Mouse (Mus musculus): ENCODE data around the gene Ift43.

Gene Ift43

DNA sequence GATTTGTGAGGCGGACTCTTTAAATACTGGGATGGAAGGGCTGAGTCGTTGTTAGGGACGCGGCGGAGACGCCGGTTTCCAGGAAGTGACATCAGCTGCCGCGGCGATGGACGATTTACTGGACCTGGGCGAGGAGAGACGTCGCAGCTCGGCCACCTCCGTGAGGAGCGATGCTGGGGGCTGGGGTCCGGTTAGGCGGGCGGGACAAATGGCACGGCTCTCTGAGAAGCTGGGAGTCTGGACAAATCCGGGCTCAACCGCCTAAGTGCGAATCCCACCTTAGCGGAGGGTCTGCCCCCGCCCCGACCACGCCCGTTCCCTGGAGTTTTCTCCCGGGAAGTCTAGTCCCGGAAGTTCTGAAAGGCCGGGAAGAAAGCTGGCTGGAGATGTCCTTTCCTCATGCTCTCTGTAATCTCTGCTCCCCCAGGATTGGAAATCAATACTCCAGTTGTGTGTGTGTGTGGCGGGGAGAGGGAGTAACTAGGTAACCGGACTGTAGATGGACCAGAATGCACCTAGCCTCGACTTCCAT lies at the start of gene Ift43:
Ift43 (plus strand) TSS at position 61 of the 532 bp plus-strand sequence.
- peak; percentile 91 for DNase-seq

DNA sequence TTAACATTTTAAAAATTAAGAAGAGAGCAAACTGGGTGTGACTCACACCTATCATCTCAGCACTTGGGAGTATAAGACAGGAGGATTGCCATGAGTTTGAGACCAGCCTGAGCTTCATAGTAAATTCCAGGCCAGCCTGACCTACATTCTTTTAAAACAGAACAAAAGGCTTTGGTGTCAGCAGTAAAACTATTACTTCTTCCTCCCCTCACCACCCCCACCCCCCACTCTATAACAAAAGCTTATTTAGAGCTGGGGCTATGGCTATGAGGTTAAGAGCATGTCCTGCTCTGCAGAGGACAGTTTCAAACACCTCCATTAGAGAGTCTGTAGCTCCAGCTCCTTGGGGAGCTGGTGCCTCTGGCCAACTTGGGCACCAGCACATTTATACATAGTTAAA lies 46.8 kb upstream of the Ift43 start:
- no peak for DNase-seq

DNA sequence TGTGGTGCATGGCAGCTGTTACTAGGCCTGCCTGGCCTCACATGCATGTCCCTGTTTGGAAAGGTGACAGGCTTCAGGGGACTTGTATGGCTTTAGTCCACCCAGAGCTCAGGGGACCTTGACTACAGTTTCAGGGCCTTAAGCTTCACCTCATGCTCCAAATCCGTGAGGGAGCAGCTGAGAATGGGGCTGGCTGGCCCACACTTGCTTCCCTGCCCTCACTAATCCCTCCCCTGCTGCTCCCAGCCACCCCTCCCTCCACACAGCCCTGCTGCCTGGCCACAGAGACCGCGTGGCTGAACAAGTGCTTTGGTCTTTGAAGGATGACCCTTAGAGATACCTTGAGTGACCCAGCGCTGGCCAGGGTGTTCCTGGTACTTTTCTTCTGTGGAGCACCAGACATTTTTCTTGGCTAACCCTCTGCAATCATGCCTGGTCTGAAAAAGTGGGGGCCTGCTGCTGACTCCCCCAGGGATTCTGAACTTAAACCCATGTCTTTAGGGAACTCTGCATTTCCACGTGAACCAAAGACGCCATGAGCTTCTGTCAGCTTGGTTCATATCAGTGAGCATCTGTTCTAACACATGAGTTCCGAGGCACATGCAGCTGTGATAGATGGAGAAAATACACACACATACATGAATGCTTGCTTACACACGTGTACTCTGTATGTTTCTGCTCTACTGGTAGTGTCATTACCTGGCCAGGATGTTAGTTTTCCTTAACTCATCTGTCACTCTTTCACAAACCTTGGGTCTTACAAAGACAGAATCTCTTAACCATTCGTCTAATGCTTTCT lies 45.8 kb upstream of the Ift43 start:
- DNase-seq = no peak

DNA sequence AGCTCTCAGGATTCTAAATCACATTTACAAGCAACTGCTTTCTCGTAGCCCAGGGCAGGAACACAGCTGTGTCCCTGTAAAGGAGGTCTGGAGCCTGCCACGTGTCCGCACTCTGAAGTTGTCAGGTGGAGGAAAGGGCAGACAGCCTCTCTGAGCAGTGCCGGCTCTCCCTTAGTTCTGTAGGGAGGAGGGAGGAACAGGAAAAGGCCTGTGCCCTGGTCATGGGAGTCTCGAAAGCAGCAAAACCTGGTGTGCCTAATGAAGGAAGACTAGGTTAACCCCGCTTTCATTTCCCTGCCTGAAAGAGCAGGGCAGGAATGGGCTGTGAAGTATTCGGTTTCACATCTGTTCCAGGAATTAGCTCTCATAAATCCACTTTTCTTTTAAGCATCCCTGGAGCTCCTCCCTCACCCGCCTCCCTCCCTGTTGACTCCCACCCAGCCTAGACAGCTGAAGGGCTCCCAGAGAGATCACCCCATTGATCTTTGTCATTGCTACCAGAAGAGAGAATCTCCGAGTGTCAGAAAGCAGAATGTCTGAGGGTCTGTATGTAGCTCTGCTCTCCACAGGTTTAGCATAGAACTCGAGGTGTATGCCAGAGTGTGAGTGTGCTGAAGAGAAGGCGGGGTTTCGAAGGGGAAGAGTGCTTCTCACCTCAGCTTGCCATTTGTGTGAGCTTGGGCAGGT lies 45.0 kb upstream of the Ift43 start:
- no peak for DNase-seq

DNA sequence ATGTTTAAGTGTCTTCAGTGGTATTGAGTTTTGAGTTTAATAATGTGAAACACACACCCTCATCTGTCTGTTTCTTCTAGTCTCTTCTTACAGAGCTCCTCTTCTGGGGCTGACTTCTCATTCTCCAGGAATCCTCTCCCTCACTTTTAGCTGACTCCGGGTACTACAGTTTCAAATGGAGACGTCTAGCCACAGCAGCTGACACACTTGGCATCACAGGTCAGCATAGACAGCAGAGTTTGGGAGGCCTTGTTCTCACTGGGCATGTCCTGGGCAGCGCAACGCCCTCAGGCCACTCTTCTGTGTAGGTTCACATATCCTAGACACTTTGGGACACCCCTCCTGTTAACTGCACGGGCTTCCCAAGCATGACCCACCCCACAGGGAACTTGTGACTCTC lies 43.3 kb upstream of the Ift43 start:
- DNase-seq = no peak

DNA sequence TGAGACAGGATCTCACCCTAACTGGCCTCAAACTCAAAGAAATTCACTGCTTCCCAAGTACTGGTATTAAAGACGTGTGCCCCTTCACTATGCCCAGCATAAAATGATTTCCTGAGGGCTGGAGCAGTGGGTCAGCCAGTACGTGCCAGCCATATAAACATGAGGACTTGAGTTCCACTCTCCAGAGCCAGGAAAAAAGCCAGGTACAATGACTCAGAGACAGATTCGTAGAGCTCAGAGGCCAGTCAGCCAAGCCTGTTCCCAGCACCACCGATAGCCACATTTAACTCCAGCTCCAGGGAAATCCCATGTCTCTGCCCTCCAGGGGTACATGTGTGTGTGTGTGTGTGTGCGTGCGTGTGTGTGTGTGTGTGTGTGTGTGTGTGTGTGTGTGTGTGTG lies 42.6 kb upstream of the Ift43 start:
- no peak for DNase-seq

DNA sequence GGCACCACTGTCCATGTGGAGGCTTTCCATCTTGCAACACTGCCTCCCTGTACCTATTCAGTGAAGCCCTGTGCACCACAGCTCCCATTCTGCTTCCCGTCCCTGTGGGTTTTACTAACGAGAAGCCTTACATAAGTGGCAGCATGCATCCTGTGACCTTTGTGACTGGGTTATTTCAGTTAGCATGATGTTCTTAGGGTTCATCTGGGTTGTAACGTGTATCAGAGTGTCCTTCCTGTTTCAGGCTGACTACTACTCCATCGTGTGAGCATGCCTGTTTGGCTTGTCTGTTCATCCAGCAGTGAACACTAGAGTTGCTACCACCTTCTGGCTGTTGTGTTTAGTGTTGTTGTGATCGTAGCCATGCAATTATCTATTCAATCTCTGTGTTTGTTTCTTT lies 36.2 kb upstream of the Ift43 start:
- no peak for DNase-seq

DNA sequence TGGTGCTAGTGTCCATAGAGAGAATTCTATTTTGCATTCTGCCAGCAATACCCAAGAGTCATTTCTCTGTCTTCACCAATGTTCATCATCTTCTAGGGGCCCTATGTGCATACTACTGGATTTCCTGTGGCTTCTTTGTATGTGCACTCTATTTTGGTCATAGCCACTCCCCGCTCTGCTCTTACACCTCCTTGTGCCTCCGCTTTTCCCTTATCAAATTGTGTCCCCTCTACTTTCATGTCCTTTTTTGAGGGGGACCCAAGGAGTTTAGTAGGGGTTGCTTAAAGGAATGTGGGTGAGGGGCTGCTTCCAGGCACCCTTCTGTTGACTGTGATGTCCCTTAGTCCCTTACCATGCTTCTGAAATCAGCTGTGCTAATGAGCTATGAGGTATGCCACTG lies 35.6 kb upstream of the Ift43 start:
- no peak for DNase-seq

DNA sequence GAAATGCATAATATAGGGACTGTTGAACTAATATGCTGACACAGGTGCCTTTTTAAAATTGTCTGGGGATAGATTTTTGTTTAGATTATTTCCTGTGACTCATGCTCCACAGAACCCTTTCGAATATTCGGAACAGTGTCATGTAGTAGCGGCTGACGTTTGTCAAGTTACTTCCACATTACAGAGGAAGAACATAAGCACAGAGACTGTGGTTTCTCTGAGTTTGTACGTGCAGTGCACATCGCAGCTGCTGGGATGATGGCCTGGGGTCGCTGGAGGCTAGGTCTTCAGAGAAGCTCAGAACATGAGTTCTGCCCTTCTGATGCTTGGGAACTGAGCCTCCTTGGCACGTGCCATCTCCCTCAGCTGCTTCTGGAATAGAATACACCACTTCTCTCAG lies 35.0 kb upstream of the Ift43 start:
- DNase-seq = no peak

DNA sequence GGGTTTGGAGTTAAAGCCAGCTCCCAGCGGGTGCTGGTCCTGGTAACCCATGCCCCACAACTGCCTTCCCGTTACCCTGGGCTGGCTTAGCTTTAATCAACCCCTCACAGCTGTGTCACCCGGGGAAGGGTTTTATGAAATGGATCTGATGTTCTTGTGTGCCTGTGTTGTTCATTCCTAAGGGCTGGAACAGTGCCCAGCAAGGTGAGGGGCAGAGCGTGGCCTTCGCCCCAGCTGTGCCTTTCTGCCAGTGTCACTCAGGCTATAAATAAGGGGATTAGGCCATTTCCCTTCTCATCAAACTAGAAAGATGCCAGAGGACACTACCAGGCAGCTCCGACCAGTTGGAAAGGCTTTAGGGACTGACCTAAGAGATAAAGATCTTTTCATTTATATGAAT lies 32.5 kb upstream of the Ift43 start:
- no peak for DNase-seq

DNA sequence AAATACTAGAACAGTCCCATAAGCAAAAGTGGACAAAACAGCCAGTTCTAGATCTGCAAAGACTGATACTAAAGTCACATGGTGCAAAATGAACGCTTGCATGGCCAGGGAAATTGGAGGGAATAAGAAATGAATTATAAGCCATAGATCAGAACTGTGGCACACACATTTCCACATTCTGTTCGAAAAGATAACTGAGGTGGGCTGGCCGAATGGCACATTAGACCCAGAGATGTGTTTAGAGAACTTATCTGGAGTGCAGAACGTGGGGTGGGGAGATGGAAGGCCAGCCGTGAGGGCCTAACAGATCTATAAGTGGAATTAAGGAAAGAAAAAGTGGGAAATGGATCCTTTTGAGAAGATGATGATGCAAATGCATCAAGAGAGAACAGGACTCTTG lies 30.9 kb upstream of the Ift43 start:
- no peak for DNase-seq

DNA sequence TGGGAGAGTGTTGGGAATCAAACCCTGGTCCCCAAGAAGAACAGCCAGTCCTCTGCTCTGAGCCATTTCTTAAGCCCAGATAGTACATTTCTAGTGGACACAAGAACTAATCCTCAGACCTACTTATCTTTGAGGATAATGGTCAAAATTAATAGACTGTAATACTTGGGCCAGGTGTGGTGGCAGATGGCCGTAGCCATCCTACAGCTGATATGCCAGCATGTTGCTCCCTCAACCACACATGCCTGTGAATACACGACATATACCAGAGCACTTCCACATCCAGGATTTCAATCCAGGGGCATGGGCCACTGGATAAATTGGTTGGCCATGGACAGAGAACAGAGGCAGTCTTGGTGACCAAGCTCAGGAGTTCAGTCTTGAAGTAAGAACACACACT lies 27.0 kb upstream of the Ift43 start:
- DNase-seq = no peak

DNA sequence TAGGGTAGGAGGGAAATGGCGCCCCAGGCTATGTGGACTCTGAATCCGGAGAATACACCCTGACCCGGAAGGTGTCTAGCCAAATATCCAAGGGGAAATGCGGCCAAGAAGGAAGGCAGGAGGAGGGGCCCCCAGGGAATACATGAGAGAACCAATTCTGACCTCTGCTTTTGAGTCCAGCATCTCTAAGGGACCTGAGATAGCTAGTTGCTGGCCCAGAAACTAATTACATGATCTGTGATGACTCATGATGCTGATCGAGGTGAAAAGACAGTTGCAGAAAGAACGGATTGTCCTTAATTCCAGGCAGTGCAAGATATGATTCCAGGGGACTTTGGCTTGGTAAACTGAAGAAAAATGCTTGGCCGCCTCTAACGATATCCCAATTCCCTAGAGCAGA lies 25.4 kb upstream of the Ift43 start:
- DNase-seq = no peak

DNA sequence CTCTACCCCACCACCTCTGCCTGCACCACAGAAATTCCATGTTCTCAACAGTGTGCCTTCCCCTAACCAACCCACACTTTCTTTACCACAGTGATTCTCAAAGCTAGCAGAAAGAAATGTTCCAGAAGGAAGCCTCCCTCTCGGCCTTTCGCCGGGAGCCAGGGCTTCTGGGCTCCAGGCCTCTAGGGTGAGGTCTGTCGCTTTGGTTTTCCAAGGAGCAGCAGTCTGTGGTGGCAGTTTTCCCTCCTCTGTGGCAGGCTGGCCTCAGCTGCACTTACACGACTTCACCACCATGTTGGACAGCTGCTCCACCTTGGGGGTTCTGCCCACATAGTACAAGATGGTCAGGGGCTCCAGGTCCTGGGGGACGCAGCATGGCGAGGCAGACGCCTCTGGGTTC lies 24.8 kb upstream of the Ift43 start:
- DNase-seq = no peak

DNA sequence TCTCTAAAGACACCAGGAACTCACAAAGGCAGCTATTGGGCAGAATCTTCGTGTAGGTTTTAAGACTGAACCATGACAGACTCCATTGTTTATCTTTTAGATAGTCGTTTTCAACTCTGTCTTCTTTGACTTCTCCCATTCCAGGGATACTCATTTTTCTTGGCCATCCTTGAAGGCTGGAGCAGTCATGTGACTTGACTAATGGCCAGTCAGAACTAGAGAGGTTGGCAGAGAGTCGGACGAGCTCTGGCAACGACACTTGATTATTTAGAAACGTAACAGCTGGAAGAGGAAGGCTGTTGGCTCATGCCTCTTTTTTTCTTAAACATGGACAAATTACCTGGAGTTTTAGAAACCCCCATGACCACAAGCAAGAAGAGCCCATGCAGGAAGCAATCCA lies 23.0 kb upstream of the Ift43 start:
- DNase-seq = no peak

DNA sequence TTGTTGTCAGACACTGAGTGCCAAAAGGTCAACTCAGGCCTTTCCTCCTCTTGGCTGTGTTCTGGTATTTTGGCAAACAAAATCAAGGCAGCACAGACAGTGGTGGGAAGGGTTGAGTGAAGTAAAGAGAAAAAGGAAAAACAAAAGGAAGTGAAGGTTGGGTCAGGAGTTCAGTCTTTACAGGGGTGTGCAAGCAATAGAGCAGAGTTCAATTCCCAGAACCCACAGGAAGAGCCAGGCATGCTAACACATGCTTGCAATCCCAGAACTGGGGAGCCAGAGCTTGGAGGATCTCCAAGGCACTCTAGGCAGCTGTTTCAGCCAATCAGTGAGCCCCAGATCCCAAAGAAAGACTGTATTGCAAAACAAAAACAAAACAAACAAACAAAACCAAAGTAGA lies 17.5 kb upstream of the Ift43 start:
- no peak for DNase-seq

DNA sequence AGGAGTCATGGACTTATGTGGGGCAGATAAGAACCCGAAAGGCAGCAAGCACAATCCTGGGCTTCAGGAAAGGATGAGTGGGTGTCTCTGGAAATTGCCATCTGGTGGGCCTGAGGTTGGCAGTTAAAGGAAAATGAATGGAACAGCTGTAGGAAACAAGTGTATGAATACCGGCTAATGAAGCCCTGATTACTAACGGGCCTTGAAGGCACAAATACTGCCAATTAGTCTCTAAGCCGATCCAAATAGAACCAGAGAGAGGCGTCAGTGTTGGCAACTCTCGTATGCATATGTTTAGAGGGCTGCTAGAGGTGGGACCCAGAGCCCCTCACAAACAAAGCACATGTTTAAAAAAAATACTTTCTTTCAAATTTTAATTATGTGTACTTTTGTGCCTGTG lies 10.9 kb upstream of the Ift43 start:
- DNase-seq = no peak

DNA sequence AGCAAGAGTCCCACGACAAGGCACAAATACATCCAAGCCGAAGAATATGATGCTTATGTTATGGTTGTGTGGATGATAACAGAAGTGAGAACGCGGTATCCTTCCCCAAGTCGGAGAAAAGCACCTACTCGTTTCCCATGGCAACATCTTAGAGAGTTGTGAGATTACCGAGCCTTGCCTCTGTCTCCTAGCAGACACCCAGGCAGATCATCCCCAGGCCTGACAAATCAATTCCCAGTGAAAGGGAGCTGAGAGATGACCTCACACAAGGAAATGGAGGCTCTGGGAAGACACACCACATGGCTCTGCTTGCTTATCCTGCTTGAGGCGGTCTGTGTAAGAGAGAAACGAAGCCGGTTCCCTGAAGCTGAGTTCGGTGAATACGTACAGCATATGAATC lies 7.7 kb upstream of the Ift43 start:
- DNase-seq = no peak

DNA sequence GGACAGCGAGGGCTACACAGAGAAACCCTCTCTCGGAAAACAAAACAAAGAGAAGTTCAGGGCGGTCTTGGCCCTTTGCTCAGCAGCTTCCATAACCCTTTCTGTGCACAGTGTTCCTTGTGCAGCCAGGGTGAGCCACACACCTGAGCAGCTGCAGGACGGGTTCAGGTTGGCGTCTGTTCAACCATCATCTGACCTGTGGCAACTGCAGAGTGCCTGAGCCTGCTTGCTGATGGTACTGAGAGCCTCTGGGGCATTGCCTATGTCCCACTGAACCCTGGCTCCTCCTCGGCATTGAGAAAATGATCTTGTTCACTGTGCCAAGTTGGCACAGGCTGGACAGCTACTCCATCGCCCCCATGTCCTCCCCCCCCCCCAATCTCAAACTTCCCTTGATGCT lies 7.0 kb upstream of the Ift43 start:
- no peak for DNase-seq

DNA sequence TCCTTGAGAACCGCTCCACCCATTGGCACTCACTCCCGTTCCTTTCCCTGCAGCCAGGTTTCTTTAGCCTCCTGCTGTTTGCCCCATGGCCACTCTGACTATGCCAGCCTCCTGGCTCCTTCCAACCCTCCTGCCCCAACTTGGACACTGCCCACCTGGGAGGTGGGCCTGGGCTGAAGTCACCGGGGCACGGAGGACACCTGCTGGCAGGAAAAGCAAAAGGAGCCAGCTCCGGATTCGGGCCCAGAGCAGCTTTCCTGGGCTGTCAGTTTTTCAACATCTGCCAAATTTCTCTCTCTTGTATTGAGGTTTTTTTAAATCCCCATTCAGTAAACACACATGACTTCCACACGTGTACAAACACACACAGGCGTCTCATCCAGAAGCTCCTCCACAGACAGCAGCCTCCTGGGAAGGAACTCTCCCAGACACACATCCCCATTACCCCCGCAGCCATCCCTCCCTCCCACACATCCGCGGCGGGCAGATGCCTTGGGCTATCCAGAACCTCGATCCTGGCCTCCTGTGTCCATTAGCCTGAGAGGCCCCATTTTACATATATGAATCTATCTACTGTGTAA lies 5.9 kb upstream of the Ift43 start:
- DNase-seq = peak; percentile 28

DNA sequence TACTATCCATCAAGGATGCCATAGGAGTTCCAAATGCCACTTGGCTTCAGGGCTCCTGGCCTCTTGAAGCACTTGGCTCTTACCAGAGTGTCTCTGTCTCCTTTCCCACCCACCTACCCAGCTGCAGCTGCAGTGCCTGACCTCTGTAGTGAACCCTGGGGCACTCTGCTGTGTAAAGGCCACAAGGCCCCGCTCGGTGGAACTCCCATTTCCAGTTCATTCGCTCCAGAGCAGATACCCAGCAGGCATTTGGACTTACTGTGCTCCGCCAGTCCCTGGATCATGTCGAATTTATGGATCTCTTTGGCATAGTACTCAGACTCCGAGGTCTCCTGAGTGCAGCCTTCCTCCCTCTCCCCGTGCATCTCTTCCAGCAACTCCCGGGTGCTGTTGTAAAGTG lies 5.0 kb upstream of the Ift43 start:
- no peak for DNase-seq

DNA sequence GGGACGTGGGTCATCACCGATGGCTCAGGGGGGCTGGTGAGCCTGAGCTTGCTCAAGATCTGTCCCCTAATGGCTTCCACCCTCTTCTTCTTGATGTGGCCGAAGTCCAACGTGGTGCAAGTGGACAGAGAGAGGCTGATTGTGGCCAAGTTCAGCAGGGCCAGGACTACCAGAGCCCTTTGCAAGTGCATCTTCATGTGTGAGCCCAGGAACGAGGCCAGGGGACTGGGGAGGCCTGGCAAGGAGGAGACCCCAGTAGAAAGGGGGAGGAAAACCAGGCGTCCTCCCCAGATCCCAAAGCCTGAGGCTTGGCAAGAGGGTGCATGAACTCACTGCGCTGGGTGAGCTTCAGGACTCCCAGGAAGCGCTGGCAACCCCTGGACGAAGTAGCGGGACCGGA lies 4.6 kb upstream of the Ift43 start:
- no peak for DNase-seq

DNA sequence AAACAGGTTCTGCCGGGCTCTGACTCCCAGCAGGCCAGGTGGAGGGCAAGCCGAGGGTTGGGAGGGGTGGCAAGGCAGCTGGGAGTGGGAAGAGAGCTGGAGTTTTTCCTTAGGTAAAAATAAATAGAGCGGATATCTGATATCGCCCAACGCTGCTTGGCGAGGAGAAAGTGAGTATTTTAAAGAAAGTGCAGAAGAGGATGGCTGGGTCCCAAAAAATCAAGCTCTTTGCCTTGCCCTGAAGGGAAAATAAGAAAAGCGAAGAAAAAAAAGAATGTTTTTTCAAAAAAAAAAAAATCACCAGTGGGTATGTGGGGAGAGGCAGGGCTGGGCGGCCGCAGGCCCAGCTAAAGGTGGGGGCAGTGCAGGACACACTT lies 4.2 kb upstream of the Ift43 start:
- DNase-seq = no peak

DNA sequence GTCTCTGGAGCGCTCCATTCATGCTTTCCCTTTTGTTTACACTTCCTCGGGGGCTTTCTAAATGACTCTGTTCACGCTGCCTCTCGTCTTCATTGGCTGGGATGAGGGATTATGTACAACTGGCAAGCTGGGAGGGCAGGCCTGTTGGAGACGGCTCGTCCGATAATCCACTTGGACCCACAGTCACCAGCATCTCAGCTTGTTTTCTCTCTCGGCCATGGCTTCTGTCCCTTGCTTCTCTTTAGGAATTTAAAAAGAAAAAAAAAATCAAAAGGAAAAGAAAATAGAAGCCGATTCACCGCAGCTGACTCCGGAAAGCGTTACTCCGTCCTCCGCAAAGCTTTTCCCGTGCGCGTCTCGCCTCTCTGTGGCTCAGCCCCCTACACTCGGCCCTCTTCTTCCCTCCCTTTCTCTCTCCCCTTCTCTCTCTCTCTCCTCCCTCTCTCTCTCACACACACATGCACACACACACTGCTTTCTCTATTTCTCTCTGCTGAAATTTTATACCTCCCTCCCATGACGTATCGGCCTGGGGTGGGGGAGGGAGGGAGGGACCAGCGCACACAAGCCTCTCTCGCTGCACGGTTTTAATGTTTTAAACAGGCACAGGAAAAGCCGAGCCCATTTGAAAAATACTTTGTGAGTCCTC lies 3.7 kb upstream of the Ift43 start, which contains the start of gene Tgfb3:
Tgfb3 (minus strand) TSS at position 489 of the 649 bp plus-strand sequence.
- DNase-seq = no peak
